Mouse (Mus musculus): ENCODE data around the gene Sqstm1.

- TF ChIP-seq CTCF (IDR thresholded peaks at IDR 0.05; ENCODE audit: extremely low read depth, insufficient read depth, low read length): no peak
- no peak for TF ChIP-seq POLR2A (IDR thresholded peaks at IDR 0.05; ENCODE audit: extremely low read depth, insufficient read depth, low read length)
Observed at GRCm38 (mm10) chr11:50151374-50151773, 59.3 kb downstream of the Sqstm1 start.

All from cortical plate, adult 2 months (tissue).